Mouse (Mus musculus): ENCODE results near the gene Grb14.

The Grb14 gene

DNA sequence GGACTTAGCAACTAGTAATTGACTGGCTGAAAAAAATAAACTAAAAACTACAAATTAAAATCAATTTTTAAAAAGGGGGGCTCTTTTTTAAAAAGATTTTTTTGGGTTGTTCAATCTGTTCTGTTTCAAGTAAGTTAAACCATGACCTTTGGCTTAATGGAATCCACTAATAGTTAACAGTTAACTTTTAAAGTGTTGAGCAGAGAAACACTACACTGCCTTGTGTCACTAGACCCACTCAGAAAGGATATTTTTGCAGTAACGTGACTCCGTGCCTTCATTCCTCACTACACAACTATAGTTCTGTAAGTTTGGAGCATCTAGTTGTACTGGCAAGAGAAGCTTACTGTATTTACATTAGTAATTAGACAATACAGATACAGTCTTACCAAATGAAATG, 50.2 kb downstream of the Grb14 start:
- no peak for DNase-seq (ENCODE audit: low spot score)

GRCm38 (mm10) chr2:64973819-64974441, 50.9 kb downstream of the Grb14 start:
- DNase-seq (ENCODE audit: low spot score), result no peak

GRCm38 (mm10) chr2:64973125-64973524, 51.7 kb downstream of the Grb14 start:
- DNase-seq (ENCODE audit: low spot score), result no peak

DNA sequence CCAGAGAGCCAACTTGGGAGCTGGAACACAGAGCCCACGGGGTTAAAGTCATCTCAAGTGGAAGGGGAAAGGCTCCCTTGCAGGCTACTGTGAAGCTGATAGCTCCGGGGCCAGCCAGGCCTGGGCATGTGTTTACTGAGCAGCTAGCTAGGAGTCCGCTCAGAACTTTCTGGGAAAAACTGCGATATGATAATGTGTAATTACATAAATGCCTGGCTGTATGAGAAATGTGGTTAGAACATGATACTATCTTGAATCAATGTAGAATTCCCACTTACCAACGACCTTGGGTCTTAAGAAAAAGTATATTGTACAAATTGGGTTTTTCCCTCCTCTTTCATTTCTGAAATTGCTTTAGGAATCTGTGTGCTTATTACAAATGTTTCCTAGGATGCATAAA, 53.0 kb downstream of the Grb14 start:
- no peak for DNase-seq (ENCODE audit: low spot score)

DNA sequence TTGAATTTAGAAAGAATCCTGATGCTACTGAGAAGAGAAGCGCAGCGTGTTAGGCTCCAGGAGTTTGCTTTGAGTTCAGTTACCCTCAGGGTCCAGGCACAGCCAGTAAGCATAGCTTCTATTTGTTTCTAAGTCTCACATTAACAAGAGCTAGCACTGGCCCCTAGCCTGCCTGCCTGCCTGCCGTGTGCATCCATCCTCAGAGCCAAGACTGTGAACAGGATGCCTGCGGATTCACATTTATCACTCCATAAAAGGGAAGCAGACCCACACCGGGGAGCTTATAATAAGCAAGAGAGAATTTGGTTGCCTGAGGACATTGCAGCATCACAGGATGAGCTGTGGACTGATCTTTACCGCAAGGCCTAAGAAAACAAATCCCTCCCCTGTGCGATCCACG, 53.8 kb downstream of the Grb14 start:
- DNase-seq (ENCODE audit: low spot score), result no peak

DNA sequence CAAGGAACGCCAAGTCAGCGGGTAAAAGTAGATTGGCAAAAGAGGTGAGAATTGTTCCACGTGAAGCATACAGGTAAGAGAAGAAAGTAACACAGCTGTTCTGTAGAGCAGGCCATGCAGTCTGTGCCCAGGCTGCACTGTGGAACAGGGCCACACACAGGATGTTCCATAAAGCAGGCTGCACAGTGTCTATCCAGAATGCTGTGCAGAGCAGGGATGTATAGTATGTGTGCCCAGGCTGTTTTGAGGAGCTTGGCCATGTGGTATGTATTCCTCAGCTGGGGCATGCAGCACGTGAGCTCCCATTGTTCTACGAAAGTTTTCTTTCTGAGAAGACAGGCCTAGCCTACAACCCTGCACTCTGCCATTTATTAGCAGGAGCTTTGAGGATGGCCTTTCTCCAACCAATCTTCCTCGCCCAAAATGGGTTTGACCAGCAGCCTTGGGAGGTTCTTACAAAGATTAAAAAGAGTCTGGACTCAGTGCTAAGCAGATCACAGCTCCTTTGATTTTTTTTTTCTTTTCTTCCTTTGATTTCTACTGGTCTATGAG, 57.8 kb downstream of the Grb14 start:
- no peak for DNase-seq (ENCODE audit: low spot score)

DNA sequence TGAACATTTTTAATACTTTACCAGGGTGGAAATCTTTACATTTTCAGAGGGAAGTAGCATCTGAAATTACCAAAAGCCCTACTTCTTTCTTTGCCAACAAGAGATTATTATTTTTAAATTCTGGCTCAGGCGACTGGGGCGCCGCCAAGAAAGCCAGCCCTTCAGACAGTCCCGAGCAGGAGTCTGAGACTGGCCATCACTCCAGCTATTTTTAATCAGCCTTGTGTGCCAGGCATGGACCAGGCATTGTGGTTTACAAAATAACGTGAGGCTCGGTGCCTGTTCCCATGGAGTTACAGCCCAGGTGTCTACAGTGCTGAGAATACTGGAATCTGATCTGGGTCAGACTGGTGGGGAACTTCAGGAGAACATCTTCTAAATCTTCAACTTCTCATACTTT, 58.5 kb downstream of the Grb14 start:
- no peak for DNase-seq (ENCODE audit: low spot score)

DNA sequence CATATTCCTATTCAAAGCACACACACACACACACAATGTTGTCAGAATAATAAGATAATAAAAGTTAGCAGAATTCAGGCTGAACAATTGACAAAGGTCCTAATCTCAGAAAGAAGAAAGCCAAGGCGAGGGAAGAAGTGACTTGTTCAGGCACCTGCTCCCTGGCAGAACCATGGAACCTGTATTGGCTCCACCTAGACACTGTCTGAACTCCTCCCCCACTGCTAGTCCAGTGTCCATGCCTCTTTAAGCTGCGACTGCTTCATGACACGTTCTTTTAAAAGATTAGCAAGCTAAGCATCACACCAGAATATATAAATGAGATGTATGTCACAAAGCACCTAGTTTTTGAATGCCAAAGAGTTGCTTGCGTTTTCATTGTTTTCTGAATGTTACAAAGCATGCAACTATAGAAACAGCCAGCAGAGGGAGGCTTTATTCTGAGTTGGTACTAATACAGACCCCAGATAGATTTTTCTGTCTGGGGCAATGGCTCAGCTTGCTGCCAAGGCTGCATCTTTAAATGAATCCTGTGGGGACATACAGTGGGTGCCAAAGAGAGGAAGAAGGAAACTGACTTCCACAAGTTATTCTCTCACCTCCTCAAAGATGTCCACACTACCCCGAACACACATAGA, 59.4 kb downstream of the Grb14 start:
- peak; percentile 64 for DNase-seq (ENCODE audit: low spot score)

- DNase-seq (ENCODE audit: low spot score), result no peak
Measured at GRCm38 (mm10) chr2:64962196-64962595, 62.6 kb downstream of the Grb14 start.

- no peak for DNase-seq (ENCODE audit: low spot score)
Measured at GRCm38 (mm10) chr2:64961381-64961780, 63.4 kb downstream of the Grb14 start.

DNA sequence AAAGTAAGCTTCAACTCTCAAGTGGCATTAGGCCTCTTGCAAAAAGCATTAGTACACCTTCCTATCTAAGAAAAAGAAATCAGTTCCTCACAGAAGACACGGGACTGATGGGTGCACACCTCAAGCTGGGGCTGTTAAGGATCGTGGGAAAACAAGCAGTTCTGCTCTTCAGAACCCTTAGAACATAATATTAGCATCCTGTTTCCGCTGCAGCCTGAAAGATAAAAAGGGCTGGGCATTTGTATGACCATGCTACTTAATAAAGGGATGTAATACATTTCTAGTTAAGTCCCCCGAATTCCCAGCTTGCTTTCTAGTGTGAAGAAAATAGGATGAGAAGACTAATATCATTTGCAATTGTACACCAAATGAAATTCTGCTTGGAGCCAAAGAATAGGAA, 65.1 kb downstream of the Grb14 start:
- no peak for DNase-seq (ENCODE audit: low spot score)

- DNase-seq (ENCODE audit: low spot score), result no peak
Measured at GRCm38 (mm10) chr2:64955441-64955840, 69.3 kb downstream of the Grb14 start.

GRCm38 (mm10) chr2:64949210-64949609, 75.6 kb downstream of the Grb14 start:
- DNase-seq (ENCODE audit: low spot score), result no peak

DNA sequence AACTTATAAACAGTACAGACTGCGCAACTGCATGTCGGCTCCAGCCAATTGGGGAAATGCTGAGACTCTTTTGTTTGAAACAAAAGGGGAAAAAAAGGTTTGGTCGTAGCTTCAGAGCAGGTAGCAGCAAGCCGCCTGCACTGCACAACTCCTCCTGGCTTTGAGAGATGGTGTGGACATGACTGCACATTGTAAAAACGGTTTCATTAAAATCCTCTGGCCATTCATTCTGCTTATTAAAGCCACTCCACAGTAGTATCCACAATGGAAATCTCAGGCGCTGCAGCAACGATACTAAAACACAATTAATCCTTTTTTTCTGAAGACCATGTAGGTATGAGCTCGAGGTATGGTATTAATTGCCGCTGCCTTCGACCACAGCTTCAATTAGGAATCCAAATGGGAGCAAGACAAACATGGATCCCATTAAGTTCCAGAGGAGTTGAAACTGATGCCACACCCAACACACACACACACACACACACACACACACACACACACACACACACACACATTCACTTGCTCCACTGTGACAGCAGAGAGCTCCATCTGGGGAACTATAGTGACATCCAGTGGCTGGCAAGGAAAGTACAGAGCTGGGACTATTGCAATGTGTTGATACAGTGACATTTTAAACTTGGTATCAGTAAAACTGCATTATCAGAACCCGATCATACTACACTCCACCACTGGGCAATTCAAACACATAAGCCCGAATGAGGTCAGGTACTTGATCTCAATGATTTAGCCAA, 76.2 kb downstream of the Grb14 start:
- DNase-seq (ENCODE audit: low spot score), result peak; percentile 58

- DNase-seq (ENCODE audit: low spot score), result no peak
Measured at GRCm38 (mm10) chr2:64947484-64947883, 77.3 kb downstream of the Grb14 start.

DNA sequence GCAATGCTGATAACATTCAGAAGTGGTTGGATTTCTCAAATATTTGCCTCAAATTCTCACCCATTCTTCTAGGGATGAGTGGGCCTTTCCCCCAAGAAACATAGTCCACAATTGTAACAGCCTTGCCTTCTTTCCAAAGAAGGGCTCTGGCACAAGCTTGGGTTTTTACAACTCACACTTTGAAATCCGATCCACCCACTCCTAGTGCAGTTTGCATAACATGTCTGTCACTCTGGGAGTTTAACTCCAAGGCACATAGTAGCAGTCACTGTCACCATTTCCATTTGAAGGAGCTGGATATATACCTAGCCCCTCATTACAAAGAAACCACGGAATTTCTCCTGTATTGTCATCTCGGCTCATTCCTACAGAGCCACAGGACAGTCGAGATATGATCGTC, 103.9 kb downstream of the Grb14 start:
- no peak for DNase-seq (ENCODE audit: low spot score)

GRCm38 (mm10) chr2:64915448-64915847, 109.3 kb downstream of the Grb14 start:
- DNase-seq (ENCODE audit: low spot score), result peak; percentile 70

DNA sequence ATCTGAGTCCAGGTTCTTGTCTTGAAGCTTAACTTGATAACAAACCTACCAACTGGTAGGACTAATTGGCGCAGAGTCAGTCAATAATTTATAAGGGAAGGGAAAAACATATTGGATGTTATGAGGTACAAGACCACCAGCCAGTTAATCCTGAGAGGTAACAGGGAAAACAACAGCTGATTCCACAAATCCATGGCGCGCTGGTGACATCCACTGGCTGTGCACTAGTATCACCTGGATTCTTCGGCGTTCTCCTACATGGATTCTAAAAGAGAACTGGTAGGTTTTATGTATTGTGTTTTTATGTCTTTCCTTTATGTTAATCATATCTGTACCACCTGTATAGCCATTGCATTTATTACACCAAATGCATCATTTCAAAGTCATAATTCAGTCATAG, 119.9 kb downstream of the Grb14 start:
- DNase-seq (ENCODE audit: low spot score), result peak; percentile 31

DNA sequence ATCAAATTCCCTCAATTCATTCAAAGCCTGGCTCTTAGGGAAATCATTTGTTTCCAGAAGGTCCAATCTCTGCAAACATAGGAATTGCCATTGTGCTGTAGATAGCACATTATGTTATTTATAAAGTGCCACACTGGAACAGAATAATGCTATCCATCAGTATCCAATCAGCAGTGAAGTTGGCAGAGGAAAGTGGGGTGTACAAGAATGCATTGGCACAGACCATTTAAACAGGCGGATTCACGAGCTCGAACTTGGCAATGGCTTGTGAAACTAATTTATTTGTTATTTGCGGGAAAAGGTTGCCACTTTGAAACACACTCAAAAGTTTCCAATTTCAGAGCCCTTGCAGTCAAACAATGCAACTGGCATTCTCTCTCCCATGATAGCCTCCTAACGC, 126.9 kb downstream of the Grb14 start:
- no peak for DNase-seq (ENCODE audit: low spot score)

DNA sequence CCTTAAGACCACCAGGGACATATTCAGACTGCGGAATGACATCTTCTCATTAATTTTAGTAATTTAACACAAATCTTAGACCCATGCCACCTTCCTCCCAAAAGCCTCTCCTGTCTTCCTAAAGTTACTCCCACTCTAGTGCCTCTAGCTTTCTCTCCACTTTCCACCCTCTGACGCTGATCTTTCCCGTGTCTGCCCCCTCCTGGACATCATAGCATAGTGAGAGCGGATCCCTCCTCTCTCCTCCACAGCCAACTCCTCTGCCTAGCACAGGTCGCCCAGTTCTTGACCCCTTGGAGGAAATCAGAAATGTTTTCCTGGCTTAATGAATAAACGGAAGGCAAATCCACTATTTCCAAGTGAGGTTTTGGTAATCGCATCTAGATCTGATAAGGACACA, 131.6 kb downstream of the Grb14 start:
- no peak for DNase-seq (ENCODE audit: low spot score)

- DNase-seq (ENCODE audit: low spot score), result no peak
Measured at GRCm38 (mm10) chr2:64887098-64887757, 137.6 kb downstream of the Grb14 start.

GRCm38 (mm10) chr2:64885696-64886095, 139.1 kb downstream of the Grb14 start:
- peak; percentile 35 for DNase-seq (ENCODE audit: low spot score)

DNA sequence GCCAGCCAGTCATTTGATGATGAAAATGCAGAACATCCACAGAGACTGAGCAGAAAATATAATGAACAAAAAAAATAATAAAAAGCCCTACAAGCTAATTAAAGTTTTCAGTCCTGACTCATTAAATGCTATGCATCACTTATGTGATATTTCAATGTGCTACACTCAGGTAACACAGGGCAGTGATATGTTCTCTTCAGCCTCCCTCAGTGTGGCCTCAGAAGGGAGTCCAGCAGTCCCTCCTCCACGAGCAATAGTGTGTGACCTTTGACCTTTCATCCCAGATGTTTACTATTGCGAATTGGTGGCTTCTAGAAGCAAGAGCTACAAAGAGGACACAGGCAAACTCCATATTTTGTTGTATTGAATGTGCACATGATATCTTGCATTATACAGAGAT, 146.5 kb downstream of the Grb14 start:
- DNase-seq (ENCODE audit: low spot score), result no peak

Data from MN1 (cell line).